Mouse (Mus musculus): Measurements from ENCODE around the gene Eif3k. TPM values are rescaled to one million over a fixed set of nuclear protein-coding genes. Genes with fewer than 3 reads are reported as not detected.

Gene Eif3k
- polyA plus RNA-seq, 1 experiment: 17.8 TPM

DNA sequence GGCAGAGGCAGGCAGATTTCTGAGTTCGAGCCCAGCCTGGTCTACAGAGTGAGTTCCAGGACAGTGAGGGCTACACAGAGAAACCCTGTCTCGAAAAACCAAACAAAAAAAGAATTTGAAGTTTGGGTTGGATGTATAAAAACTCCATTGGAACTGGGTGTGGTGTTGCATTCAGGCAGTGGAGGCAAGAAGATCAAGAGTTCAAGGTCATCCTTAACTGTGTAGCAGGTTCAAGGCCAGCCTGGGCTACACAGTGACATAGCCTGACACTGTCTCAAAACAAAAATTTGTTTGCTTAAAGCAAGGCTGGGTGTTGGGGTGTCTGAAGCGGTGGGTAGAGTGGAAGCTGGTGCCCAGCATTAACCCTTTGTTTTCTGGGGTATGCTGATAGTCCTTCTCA, 11.7 kb upstream of the Eif3k start:
- TF ChIP-seq TAL1 (IDR thresholded peaks at IDR 0.05; ENCODE audit: low read length) (no peak), GATA1 (IDR thresholded peaks at IDR 0.05; ENCODE audit: low read length) (no peak)
- H3K9me3 ChIP-seq (ENCODE audit: control insufficient read depth, low read length): 0 out of 2 replicates have a peak, but pooled peaks cover 2% of the 10 kb centered on the region
- H3K27me3 ChIP-seq (ENCODE audit: control insufficient read depth): no peaks in the 10 kb centered on the region
- H3K4me1 ChIP-seq (ENCODE audit: control insufficient read depth): peaks cover 10% of the 10 kb centered on the region
- H3K4me3 ChIP-seq (replicated peaks): no peak overlapping the region
- no peaks in the 10 kb centered on the region; the same call in 1 of the 2 replicates for H3K36me3 ChIP-seq (ENCODE audit: control insufficient read depth)

DNA sequence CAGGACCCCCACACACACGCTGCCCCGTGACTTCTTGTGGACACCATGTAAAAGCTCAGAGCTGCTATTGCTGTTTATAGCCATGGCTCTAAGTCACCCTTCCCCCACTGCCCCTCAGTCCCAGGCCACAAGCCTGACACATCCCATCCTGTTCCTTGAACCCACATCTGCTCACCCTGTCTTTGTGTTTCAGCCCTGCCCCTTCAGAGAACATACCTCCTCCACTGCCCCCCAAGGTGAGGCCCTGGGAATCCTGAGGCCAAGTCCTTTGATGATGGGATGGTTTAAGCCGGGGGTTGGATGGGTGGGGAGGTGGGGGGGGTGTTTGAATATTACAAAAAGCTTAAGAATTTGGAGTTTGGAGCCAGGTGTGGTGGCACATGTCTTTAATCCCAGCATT, 11.3 kb upstream of the Eif3k start:
- no peaks in the 10 kb centered on the region; the same call in 1 of the 2 replicates for H3K36me3 ChIP-seq (ENCODE audit: control insufficient read depth)
- H3K9me3 ChIP-seq (ENCODE audit: control insufficient read depth, low read length): 0 out of 2 replicates have a peak, but pooled peaks cover 2% of the 10 kb centered on the region
- H3K4me3 ChIP-seq (replicated peaks): no peak overlapping the region
- peaks cover 10% of the 10 kb centered on the region for H3K4me1 ChIP-seq (ENCODE audit: control insufficient read depth)
- no peaks in the 10 kb centered on the region for H3K27me3 ChIP-seq (ENCODE audit: control insufficient read depth)
- TF ChIP-seq GATA1 (IDR thresholded peaks at IDR 0.05; ENCODE audit: low read length) (no peak), TAL1 (IDR thresholded peaks at IDR 0.05; ENCODE audit: low read length) (no peak)

GRCm38 (mm10) chr7:28991616-28992015, 10.0 kb upstream of the Eif3k start:
- H3K27me3 ChIP-seq (ENCODE audit: control insufficient read depth): no peaks in the 10 kb centered on the region
- TF ChIP-seq TAL1 (IDR thresholded peaks at IDR 0.05; ENCODE audit: low read length): no peak
- TF ChIP-seq GATA1 (IDR thresholded peaks at IDR 0.05; ENCODE audit: low read length): no peak
- H3K4me1 ChIP-seq (ENCODE audit: control insufficient read depth): peaks cover 11% of the 10 kb centered on the region
- H3K9me3 ChIP-seq (ENCODE audit: control insufficient read depth, low read length): 0 out of 2 replicates have a peak, but pooled peaks cover 2% of the 10 kb centered on the region
- no peak overlapping the region for H3K4me3 ChIP-seq (replicated peaks)
- no peaks in the 10 kb centered on the region; the same call in 1 of the 2 replicates for H3K36me3 ChIP-seq (ENCODE audit: control insufficient read depth)

GRCm38 (mm10) chr7:28990766-28991273, 9.2 kb upstream of the Eif3k start:
- Histone ChIP-seq H3K9me3 (ENCODE audit: control insufficient read depth, low read length) (no peaks in the 10 kb centered on the region), H3K4me3 (replicated peaks) (no peak overlapping the region), H3K27me3 (ENCODE audit: control insufficient read depth) (no peaks in the 10 kb centered on the region), H3K36me3 (ENCODE audit: control insufficient read depth) (no peaks in the 10 kb centered on the region; the same call in 1 of the 2 replicates), H3K4me1 (ENCODE audit: control insufficient read depth) (peaks cover 11% of the 10 kb centered on the region)
- no peak for TF ChIP-seq GATA1 (IDR thresholded peaks at IDR 0.05; ENCODE audit: low read length)
- TF ChIP-seq TAL1 (IDR thresholded peaks at IDR 0.05; ENCODE audit: low read length): no peak

DNA sequence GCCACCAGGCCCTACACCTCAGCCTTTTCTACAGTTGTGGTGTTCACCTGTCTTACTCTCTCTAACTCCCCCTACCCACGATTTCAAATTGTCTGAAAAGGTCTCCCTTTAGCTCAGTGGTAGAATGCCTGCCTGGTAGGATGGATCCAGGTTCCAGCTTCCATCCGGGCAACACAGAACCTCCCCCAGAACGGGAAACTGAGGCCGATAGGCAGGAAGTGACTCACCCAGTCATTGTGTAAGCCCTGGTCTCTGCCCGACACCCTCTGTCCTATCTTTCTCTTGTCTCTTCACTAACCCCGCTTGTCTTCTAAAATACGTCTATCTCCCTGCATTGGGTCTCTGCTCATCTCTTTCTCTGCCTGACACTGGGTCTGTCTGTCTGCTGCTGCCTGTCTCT, 3.5 kb upstream of the Eif3k start:
- H3K27me3 ChIP-seq (ENCODE audit: control insufficient read depth): no peaks in the 10 kb centered on the region
- no peak overlapping the region for H3K4me3 ChIP-seq (replicated peaks)
- H3K36me3 ChIP-seq (ENCODE audit: control insufficient read depth): peaks cover 3% of the 10 kb centered on the region
- no peak for TF ChIP-seq GATA1 (IDR thresholded peaks at IDR 0.05; ENCODE audit: low read length)
- TF ChIP-seq TAL1 (IDR thresholded peaks at IDR 0.05; ENCODE audit: low read length): no peak
- H3K4me1 ChIP-seq (ENCODE audit: control insufficient read depth): peaks cover 39% of the 10 kb centered on the region
- H3K9me3 ChIP-seq (ENCODE audit: control insufficient read depth, low read length): no peaks in the 10 kb centered on the region

DNA sequence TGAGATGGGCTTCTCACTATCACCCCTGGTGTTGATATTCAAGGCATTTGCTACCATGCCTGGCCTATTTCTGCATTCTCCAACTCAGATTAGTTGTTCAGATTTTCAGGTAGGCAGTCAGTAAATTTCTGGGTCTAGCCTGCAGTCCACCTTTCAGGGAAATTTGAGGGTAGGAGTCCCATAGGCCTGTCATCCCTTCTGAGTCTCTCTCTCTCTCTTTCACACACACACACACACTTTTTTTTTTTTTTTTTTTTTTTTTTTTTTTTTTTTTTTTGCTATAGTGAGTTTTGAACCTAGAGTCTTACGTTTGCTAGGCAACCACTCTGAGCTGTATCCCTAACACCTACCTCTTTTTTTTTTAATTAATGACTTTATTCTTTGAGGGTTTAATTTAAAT, 2.8 kb upstream of the Eif3k start:
- peaks cover 8% of the 10 kb centered on the region for H3K36me3 ChIP-seq (ENCODE audit: control insufficient read depth)

GRCm38 (mm10) chr7:28983849-28984248, 2.2 kb upstream of the Eif3k start:
- Histone ChIP-seq H3K4me1 (ENCODE audit: control insufficient read depth) (peaks cover 42% of the 10 kb centered on the region), H3K4me3 (replicated peaks) (peak overlapping the region; percentile 92), H3K36me3 (ENCODE audit: control insufficient read depth) (peaks cover 14% of the 10 kb centered on the region), H3K9me3 (ENCODE audit: control insufficient read depth, low read length) (no peaks in the 10 kb centered on the region), H3K27me3 (ENCODE audit: control insufficient read depth) (no peaks in the 10 kb centered on the region)
- TF ChIP-seq TAL1 (IDR thresholded peaks at IDR 0.05; ENCODE audit: low read length): no peak
- TF ChIP-seq GATA1 (IDR thresholded peaks at IDR 0.05; ENCODE audit: low read length): no peak

More for the DNA sequence above, 2.8 kb upstream of the Eif3k start:
- Histone ChIP-seq H3K27me3 (ENCODE audit: control insufficient read depth) (no peaks in the 10 kb centered on the region), H3K4me3 (replicated peaks) (no peak overlapping the region), H3K9me3 (ENCODE audit: control insufficient read depth, low read length) (no peaks in the 10 kb centered on the region), H3K4me1 (ENCODE audit: control insufficient read depth) (peaks cover 42% of the 10 kb centered on the region)
- TF ChIP-seq TAL1 (IDR thresholded peaks at IDR 0.05; ENCODE audit: low read length) (no peak), GATA1 (IDR thresholded peaks at IDR 0.05; ENCODE audit: low read length) (no peak)

DNA sequence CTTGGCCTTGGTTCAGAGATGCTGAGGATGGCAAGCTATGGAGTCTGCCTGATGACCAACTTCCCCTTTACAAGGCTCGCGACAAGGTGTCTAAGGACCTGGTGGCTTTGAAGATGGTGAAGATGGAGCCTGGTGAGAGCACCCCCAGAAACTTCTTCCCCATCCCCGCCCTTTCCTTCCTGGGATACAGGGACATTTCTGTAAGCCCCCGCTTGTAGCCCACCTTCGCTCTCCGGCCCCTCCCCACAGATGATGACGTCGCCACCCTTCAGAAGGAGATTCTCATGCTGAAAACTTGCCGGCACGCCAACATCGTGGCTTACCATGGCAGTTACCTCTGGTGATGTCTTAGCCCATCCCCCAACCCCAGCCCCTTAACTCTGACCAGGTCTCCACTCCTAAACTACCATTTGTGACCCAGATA, 1.5 kb upstream of the Eif3k start:
- Histone ChIP-seq H3K27me3 (ENCODE audit: control insufficient read depth) (no peaks in the 10 kb centered on the region), H3K4me3 (replicated peaks) (peak overlapping the region; percentile 92), H3K4me1 (ENCODE audit: control insufficient read depth) (peaks cover 42% of the 10 kb centered on the region), H3K36me3 (ENCODE audit: control insufficient read depth) (peaks cover 21% of the 10 kb centered on the region), H3K9me3 (ENCODE audit: control insufficient read depth, low read length) (no peaks in the 10 kb centered on the region)
- TF ChIP-seq GATA1 (IDR thresholded peaks at IDR 0.05; ENCODE audit: low read length): no peak
- TF ChIP-seq TAL1 (IDR thresholded peaks at IDR 0.05; ENCODE audit: low read length): no peak

DNA sequence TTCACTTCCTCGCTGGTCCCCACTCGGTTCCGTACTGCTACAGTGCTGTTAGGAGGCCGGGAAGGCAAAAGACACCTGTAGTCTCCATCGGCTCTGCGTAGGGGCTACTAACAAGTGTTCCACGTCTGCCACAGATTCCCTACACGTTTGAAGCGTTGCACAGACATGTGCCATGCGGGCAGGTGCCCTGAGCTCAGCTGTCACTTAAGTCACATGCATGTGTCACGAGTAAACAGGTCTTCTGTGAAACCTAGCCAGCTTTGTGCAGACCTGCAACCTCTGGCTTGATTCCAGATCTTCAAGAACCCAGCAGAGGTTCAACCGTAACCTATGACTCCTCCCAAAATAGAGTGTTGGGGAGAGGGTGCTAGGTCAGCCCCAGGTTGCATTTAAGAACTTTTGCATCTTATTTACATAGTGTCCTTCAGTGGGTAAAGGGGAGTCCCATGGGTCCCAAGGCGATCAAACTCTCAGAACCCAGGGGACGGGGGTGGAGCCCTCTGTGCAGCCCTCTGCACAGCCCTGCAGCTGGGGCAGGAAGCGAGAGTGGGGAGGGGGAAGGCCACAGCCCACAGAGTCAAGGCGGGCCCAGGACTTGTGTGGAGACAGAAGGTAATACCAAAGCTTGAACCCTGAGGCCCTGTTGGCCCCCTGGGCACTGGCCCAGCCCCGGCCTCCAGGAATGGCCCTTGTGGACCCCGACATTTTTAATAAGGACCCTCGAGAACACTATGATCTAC, 780 bp upstream of the Eif3k start:
- no peaks in the 10 kb centered on the region for H3K9me3 ChIP-seq (ENCODE audit: control insufficient read depth, low read length)
- H3K27me3 ChIP-seq (ENCODE audit: control insufficient read depth): no peaks in the 10 kb centered on the region
- peaks cover 44% of the 10 kb centered on the region for H3K4me1 ChIP-seq (ENCODE audit: control insufficient read depth)
- H3K36me3 ChIP-seq (ENCODE audit: control insufficient read depth): peaks cover 28% of the 10 kb centered on the region
- H3K4me3 ChIP-seq (replicated peaks): peak overlapping the region; percentile 92
- TF ChIP-seq TAL1 (IDR thresholded peaks at IDR 0.05; ENCODE audit: low read length) (no peak), GATA1 (IDR thresholded peaks at IDR 0.05; ENCODE audit: low read length) (no peak)
